Mouse (Mus musculus) bone marrow, adult 2 months (tissue): Measurements from ENCODE around the gene Suds3.

ENCODE experiments used
- CTCF ChIP-seq: fragments of 200-500 bp; IDR thresholded peaks from 2 replicates; pipeline ENCODE4 v1.5.1; 2011; ENCODE audit warnings: low read length, control low read depth; ENCODE audit not compliant: control insufficient read depth, insufficient read depth
- POLR2A ChIP-seq: fragments of 200-500 bp; IDR thresholded peaks from 2 replicates; pipeline ENCODE4 v1.6.1; 2011; ENCODE audit warnings: low read depth, mild to moderate bottlenecking, control low read depth, low read length, borderline replicate concordance; ENCODE audit not compliant: control insufficient read depth

DNA sequence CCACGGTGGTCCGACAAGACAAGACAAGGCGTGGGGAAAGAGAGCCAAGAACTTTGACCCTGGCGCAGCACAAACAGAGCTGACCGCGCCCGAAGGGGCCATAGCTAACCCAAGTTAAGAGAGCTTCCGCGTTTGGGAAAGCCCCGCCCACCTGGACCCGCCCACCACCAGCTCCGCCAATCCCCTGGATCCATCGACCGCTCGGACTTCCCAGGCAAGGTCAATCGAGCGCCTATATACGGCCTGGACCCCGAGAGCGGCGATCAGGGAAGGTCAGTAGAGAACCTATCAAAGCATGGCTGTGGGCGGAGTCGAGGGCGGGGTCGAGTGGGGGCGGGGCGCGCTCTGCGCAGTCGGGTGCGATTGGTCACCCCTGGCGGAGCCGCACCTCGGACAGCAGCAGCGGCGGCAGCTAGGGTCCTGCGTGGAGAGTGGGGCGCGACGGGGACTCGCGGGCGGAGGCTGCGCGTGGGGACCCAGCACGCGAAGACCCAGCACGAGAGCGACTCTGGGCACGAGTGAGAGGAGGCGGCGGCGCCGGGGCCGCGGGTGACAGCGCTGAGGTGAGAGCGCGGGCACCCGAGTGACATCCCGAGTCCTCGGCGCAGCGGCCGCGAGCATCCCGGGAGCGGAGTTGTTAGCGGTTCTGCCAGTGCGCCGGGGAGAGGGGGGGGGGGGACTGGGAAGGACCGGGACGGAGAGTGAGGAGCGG, 4.0 kb upstream of the Suds3 start, which contains the start of gene Taok3:
- TF ChIP-seq CTCF (no peak), POLR2A (peak; percentile 87)
